Mouse (Mus musculus) heart, postnatal 0 days (tissue): ENCODE results near the gene Sh3bp5. TPM values are rescaled to one million over a fixed set of nuclear protein-coding genes. Genes with fewer than 3 reads are reported as not detected.

Source experiments
- ATAC-seq: fragments of 200-750 bp; cut with Nextera tagmentation; 2 replicates; pipeline ENCODE4 v1.8.0; 2017; ENCODE audit warnings: low read depth, moderate number of reproducible peaks, moderate library complexity; ENCODE audit not compliant: insufficient read depth
- DNase-seq: peaks from one replicate; pipeline ENCODE4 v3.0.0-alpha.2; 2016; ENCODE audit warnings: low spot score
- H3K27ac ChIP-seq: fragments of 300-500 bp; sonication (generic); 2 replicates; pipeline ENCODE4 v1.5.1; 2014; ENCODE audit warnings: low read depth, mild to moderate bottlenecking
- H3K27me3 ChIP-seq: fragments of 300-500 bp; sonication (generic); 2 replicates; pipeline ENCODE4 v1.6.1; 2014; ENCODE audit warnings: low read length, mixed read lengths; ENCODE audit not compliant: control insufficient read depth, insufficient read depth
- H3K36me3 ChIP-seq: fragments of 300-500 bp; sonication (generic); replicated peaks from 2 replicates; pipeline ENCODE4 v1.6.1; 2014; ENCODE audit warnings: low read length, mixed read lengths; ENCODE audit not compliant: control insufficient read depth, insufficient read depth
- H3K4me1 ChIP-seq: fragments of 300-500 bp; sonication (generic); 2 replicates; pipeline ENCODE4 v1.6.1; 2014; ENCODE audit warnings: antibody characterized with exemption; ENCODE audit not compliant: control insufficient read depth, insufficient read depth
- H3K4me2 ChIP-seq: fragments of 300-500 bp; sonication (generic); 2 replicates; pipeline ENCODE4 v1.6.1; 2014; ENCODE audit warnings: low read depth, mild to moderate bottlenecking, low read length, moderate library complexity
- H3K4me3 ChIP-seq: fragments of 300-500 bp; sonication (generic); 2 replicates; pipeline ENCODE4 v1.5.1; 2014; ENCODE audit warnings: low read depth, low read length
- H3K9ac ChIP-seq: fragments of 300-500 bp; sonication (generic); replicated peaks from 2 replicates; pipeline ENCODE4 v1.6.1; 2014; ENCODE audit warnings: low read depth, low read length, mixed read lengths
- H3K9me3 ChIP-seq: fragments of 300-500 bp; sonication (generic); replicated peaks from 2 replicates; pipeline ENCODE4 v1.6.1; 2016; ENCODE audit warnings: low read length; ENCODE audit not compliant: control insufficient read depth
- CTCF ChIP-seq: IDR thresholded peaks from 2 replicates; pipeline ENCODE4 v1.5.1; 2016; ENCODE audit warnings: antibody characterized with exemption, control low read depth, low read depth
- EP300 ChIP-seq: IDR thresholded peaks from 2 replicates; pipeline ENCODE4 v1.6.1; 2016; ENCODE audit warnings: antibody characterized with exemption, low read depth
- WGBS: fragments of 180-500 bp; shearing (Covaris S2); extraction: QIAGEN DNeasy Blood & Tissue Kit; methylation state at CpG from one replicate; pipeline ENCODE4 v1.1.7; 2014; 5-methylcytosine and 5-hydroxymethylcytosine counted together
- polyA plus RNA-seq: library from polyadenylated mRNA; unstranded; fragments of >200 nt; fragmentation: Nextera tagmentation; extraction: Ambion mirVana; gene quantifications from 2 replicates; pipeline ENCODE4 v1.2.1, GENCODE M21; 2015
- total RNA-seq: library from RNA; depleted of rRNA; stranded (reverse); fragments of >200 nt; gene quantifications from 2 replicates; pipeline ENCODE4 v1.2.3, GENCODE M21; 2014; ENCODE audit warnings: low replicate concordance

The Sh3bp5 gene
- total and polyA plus RNA-seq, 2 experiments from 2014 or later = 10.2 to 43.4 TPM

GRCm38 (mm10) chr14:31422961-31423791 is 12.7 kb downstream of the Sh3bp5 start:
- Histone ChIP-seq H3K4me1 (peaks cover 60% of the 10 kb centered on the region), H3K27me3 (no peaks in the 10 kb centered on the region), H3K4me3 (no peak overlapping the region), H3K36me3 (0 out of 2 replicates have a peak, but pooled peaks cover 5% of the 10 kb centered on the region), H3K27ac (peak overlapping the region; percentile 77), H3K4me2 (peak overlapping the region; percentile 32), H3K9ac (no peak overlapping the region), H3K9me3 (no peaks in the 10 kb centered on the region)
- DNase-seq (peak; percentile 91), ATAC-seq (peak; percentile 72)
- TF ChIP-seq CTCF = no peak
- peak; percentile 90 for TF ChIP-seq EP300
- 31% methylated on average over 11 of the region's 11 CpGs for WGBS

- no peak for ATAC-seq
- Histone ChIP-seq H3K9me3 (no peaks in the 10 kb centered on the region), H3K36me3 (0 out of 2 replicates have a peak, but pooled peaks cover 5% of the 10 kb centered on the region), H3K4me2 (no peak overlapping the region), H3K9ac (no peak overlapping the region), H3K27me3 (no peaks in the 10 kb centered on the region), H3K27ac (peak overlapping the region; percentile 77), H3K4me1 (peaks cover 58% of the 10 kb centered on the region), H3K4me3 (no peak overlapping the region)
- TF ChIP-seq EP300 (no peak), CTCF (no peak)
- no peak for DNase-seq
- WGBS = 89% methylated on average over 5 of the region's 5 CpGs
Observed at GRCm38 (mm10) chr14:31422395-31422794, 13.5 kb downstream of the Sh3bp5 start.

GRCm38 (mm10) chr14:31421509-31422295 is 14.2 kb downstream of the Sh3bp5 start:
- 87% methylated on average over 18 of the region's 18 CpGs for WGBS

GRCm38 (mm10) chr14:31420985-31421384 is 14.9 kb downstream of the Sh3bp5 start:
- H3K4me1 ChIP-seq = peaks cover 66% of the 10 kb centered on the region
- H3K27ac ChIP-seq = peak overlapping the region; percentile 58; the same call in 1 of the 2 replicates
- 79% methylated on average over 7 of the region's 7 CpGs for WGBS

More at GRCm38 (mm10) chr14:31421509-31422295, 14.2 kb downstream of the Sh3bp5 start:
- Histone ChIP-seq H3K27me3 (no peaks in the 10 kb centered on the region), H3K9ac (no peak overlapping the region), H3K9me3 (no peaks in the 10 kb centered on the region), H3K4me1 (peaks cover 60% of the 10 kb centered on the region), H3K4me3 (no peak overlapping the region), H3K4me2 (no peak overlapping the region), H3K27ac (no peak overlapping the region; the same call in 1 of the 2 replicates), H3K36me3 (0 out of 2 replicates have a peak, but pooled peaks cover 5% of the 10 kb centered on the region)
- no peak for ATAC-seq
- no peak for DNase-seq
- TF ChIP-seq EP300 = no peak

GRCm38 (mm10) chr14:31420562-31420961 is 15.3 kb downstream of the Sh3bp5 start:
- TF ChIP-seq CTCF = no peak
- no peak for TF ChIP-seq EP300
- no peaks in the 10 kb centered on the region for H3K27me3 ChIP-seq
- WGBS = 67% methylated on average over 7 of the region's 7 CpGs
- H3K4me2 ChIP-seq = no peak overlapping the region
- no peak for DNase-seq
- H3K36me3 ChIP-seq = 0 out of 2 replicates have a peak, but pooled peaks cover 5% of the 10 kb centered on the region
- peak overlapping the region; percentile 58; the same call in 1 of the 2 replicates for H3K27ac ChIP-seq
- H3K9ac ChIP-seq = no peak overlapping the region
- H3K4me1 ChIP-seq = peaks cover 67% of the 10 kb centered on the region
- ATAC-seq = no peak
- no peak overlapping the region for H3K4me3 ChIP-seq
- H3K9me3 ChIP-seq = no peaks in the 10 kb centered on the region

More at GRCm38 (mm10) chr14:31420985-31421384, 14.9 kb downstream of the Sh3bp5 start:
- no peaks in the 10 kb centered on the region for H3K9me3 ChIP-seq
- DNase-seq (no peak), ATAC-seq (no peak)
- H3K9ac ChIP-seq = no peak overlapping the region
- H3K36me3 ChIP-seq = 0 out of 2 replicates have a peak, but pooled peaks cover 5% of the 10 kb centered on the region
- TF ChIP-seq CTCF (no peak), EP300 (no peak)
- H3K4me3 ChIP-seq = no peak overlapping the region
- H3K4me2 ChIP-seq = no peak overlapping the region
- no peaks in the 10 kb centered on the region for H3K27me3 ChIP-seq
